Mouse (Mus musculus): ENCODE results near the gene Nwd2. TPM values are rescaled to one million over a fixed set of nuclear protein-coding genes. Genes with fewer than 3 reads are reported as not detected.

Gene Nwd2
- total RNA-seq, 1 experiment from 2014 or later, result not detected

GRCm38 (mm10) chr5:63824599-63825350, 175.9 kb downstream of the Nwd2 start:
- ATAC-seq (ENCODE audit: extremely low read depth, insufficient number of reproducible peaks, low FRiP score, poor library complexity, severe bottlenecking), result no peak

GRCm38 (mm10) chr5:63825881-63826280, 177.0 kb downstream of the Nwd2 start:
- ATAC-seq (ENCODE audit: extremely low read depth, insufficient number of reproducible peaks, low FRiP score, poor library complexity, severe bottlenecking), result no peak

DNA sequence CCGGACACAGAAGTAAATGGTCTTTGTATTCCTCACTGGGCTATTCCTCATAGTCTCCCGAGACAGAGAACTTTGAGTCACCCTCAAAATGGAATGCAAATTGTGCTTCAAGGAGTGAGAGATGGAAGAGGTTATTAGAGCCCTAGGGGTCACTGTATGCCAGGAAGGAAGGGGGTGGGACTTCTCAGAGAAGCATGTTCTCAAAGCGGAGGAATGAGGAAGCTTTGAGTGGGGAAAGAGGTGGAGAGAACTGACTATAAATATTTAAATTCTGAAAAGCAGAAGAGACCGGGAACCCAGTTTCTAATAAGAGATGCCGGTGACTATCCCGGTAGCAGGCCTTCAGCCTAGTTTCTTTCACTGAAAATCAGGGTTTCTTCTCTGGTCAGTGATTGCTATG, 178.1 kb downstream of the Nwd2 start:
- ATAC-seq (ENCODE audit: extremely low read depth, insufficient number of reproducible peaks, low FRiP score, poor library complexity, severe bottlenecking), result peak; percentile 53

GRCm38 (mm10) chr5:63827415-63828053, 178.6 kb downstream of the Nwd2 start:
- no peak for ATAC-seq (ENCODE audit: extremely low read depth, insufficient number of reproducible peaks, low FRiP score, poor library complexity, severe bottlenecking)

- peak; percentile 31; the same call in 1 of the 2 replicates for ATAC-seq (ENCODE audit: extremely low read depth, insufficient number of reproducible peaks, low FRiP score, poor library complexity, severe bottlenecking)
These were observed 179.7 kb downstream of the Nwd2 start for GRCm38 (mm10) chr5:63828380-63829185.

DNA sequence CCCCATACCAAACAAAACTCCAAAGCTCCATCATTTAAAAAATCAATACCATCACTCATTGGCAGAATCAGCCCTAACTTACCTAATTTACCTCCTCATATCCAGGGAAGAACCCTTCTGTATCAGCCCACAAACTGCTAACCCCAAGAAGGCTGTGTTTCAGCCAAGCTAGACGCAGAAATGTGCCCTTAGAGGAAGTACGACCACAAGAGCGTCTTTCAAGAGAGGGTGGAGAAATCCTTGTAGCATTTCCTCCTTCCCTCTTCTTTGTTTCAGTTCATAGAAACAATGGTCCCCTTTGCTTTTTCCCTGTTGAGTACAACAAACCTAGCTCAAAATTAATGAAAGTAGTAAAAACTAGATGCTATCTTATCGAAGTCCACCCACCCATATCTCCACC, 182.2 kb downstream of the Nwd2 start:
- peak; percentile 50; the same call in 1 of the 2 replicates for ATAC-seq (ENCODE audit: extremely low read depth, insufficient number of reproducible peaks, low FRiP score, poor library complexity, severe bottlenecking)

DNA sequence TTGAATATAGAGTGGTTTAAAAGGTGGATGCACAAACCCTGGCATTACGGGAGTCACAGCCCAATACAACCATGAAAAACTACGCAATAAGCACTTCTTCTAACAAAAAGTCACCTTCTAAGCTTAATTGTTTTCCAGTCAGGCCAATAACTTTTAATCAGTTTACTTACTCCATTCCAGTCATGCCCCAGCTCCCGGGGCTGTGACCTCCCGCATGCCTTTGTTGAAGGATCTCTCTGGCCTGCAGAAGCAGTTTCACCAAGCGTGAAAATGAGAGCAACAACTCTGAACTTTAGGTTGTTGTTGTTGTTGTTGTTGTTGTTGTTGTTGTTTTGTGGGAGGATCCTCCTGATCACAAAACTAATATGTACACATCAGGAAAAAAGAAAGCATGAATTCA, 185.1 kb downstream of the Nwd2 start:
- ATAC-seq (ENCODE audit: extremely low read depth, insufficient number of reproducible peaks, low FRiP score, poor library complexity, severe bottlenecking), result no peak

GRCm38 (mm10) chr5:63834435-63834834, 185.5 kb downstream of the Nwd2 start:
- no peak for ATAC-seq (ENCODE audit: extremely low read depth, insufficient number of reproducible peaks, low FRiP score, poor library complexity, severe bottlenecking)

DNA sequence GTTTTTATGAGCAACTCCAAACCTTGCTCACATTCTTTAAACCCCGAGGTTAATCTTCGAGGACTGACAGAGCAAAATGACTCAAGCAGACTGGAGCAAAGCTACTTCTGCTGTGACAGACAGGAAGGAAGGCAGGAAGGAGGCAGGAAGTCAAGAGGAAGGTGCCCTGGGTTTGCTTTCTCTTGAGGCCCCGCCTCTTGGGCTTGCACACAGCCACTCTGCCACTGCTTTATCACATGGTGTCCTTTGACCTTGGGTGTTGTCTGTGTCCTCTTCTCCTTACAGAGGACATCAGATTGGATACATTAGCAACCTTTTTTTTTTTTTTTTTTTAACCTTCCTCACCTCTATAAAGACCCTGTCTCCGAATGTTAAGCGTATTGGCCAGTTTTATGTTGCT, 188.2 kb downstream of the Nwd2 start:
- ATAC-seq (ENCODE audit: extremely low read depth, insufficient number of reproducible peaks, low FRiP score, poor library complexity, severe bottlenecking), result peak; percentile 48; the same call in 1 of the 2 replicates

- ATAC-seq (ENCODE audit: extremely low read depth, insufficient number of reproducible peaks, low FRiP score, poor library complexity, severe bottlenecking), result no peak
These were observed 188.9 kb downstream of the Nwd2 start for GRCm38 (mm10) chr5:63837851-63838250.

DNA sequence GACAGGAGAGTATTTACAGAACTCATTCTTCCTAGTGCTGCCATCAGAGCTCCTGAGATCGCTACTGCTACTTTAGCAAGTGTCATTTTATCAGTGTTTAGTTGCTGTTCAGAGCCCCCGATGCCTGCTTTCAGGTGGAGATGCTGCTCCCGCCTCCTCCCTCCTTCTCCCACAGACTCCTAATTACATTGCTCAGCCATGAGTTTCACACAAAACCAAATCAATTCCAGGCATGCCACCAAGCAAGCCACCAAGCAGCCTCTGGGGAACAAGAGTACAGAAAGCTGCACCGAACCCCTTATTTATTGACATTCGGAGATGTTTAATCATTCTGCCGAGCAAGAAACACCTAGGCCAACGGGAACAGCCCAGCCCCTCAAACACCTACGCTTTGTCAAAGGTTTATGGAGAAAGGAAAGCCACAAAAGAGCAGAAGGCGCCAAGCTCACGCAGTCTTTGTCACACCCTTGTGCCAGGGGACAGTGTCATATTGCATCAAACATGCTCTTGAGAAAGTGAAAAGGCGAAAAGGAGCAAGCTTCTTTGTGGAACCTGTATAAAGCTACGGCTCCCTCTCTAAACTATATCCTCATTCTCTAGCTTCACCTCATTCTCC, 191.0 kb downstream of the Nwd2 start:
- no peak for ATAC-seq (ENCODE audit: extremely low read depth, insufficient number of reproducible peaks, low FRiP score, poor library complexity, severe bottlenecking)

- ATAC-seq (ENCODE audit: extremely low read depth, insufficient number of reproducible peaks, low FRiP score, poor library complexity, severe bottlenecking), result no peak
These were observed 198.2 kb downstream of the Nwd2 start for GRCm38 (mm10) chr5:63847080-63847479.

- ATAC-seq (ENCODE audit: extremely low read depth, insufficient number of reproducible peaks, low FRiP score, poor library complexity, severe bottlenecking), result 0 out of 2 replicates have a peak, but pooled peaks have one; percentile 1
These were observed 198.8 kb downstream of the Nwd2 start for GRCm38 (mm10) chr5:63847541-63848226.

DNA sequence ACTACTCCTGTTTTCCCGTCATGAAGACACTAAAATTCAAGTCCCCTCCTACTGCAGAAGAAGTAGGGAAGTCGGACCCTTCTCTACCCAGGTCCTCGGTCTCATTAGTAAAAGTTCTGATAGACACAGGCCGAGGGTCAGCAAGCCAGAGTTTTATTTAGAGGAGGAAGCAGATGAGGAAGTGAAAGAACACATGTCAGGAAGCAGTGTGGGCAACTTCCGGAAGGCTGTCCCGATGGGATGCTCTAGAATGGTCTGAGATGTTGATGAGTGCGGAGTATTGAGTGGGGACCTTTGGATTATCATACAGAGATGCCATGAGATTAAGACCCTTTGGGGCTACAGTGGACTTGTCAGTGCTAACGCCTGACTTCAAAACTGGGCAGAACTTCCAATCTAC, 210.0 kb downstream of the Nwd2 start:
- 0 out of 2 replicates have a peak, but pooled peaks have one; percentile 44 for ATAC-seq (ENCODE audit: extremely low read depth, insufficient number of reproducible peaks, low FRiP score, poor library complexity, severe bottlenecking)

Other genes with a start within 250 kb of the Nwd2 start
- gene 0610040J01Rik, start 163.3 kb downstream of the Nwd2 start, total RNA-seq (2017), result 2.8 and 3.9 TPM in 2 replicates

All from neutrophil, adult 5-6 weeks (primary cell).